Mouse (Mus musculus) stomach, postnatal 0 days (tissue): ENCODE measurements around the gene 4930432K21Rik.

Experiments used
- CTCF ChIP-seq: IDR thresholded peaks from 2 replicates; pipeline ENCODE4 v1.5.1; 2016; ENCODE audit warnings: antibody characterized with exemption, low read depth, mild to moderate bottlenecking, moderate library complexity
- EP300 ChIP-seq: optimal IDR thresholded peaks from 2 replicates; pipeline ENCODE3; 2016; ENCODE audit warnings: antibody characterized with exemption

- TF ChIP-seq CTCF (peak; percentile 39), EP300 (no peak)
These were observed 42.5 kb downstream of the 4930432K21Rik start for GRCm38 (mm10) chr8:84190191-84190867.
